24 mouse cellular contexts compared by ENCODE assay signal in the genomic region with DNA sequence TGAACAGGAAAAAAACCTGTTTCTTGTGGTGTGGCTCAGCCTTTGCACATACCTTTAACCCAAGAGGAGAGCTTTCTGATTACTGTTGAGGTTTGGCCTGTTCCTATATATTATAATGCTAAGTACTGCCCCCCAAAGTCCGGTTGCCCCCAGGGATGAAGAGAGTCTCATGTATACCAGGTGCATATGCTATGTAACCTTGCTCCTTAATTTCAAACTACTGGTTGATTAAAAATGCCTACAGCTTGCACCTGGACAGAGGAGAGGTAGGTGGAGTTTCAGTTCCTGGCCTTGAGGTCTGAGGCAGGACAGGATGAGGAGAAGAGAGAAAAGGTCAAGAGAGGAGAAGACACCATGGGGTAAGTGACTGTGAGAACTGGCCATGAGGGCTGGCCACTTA. TPM values are rescaled to one million over a fixed set of nuclear protein-coding genes. Genes with fewer than 3 reads are reported as not detected.
"Had no signal": no experiment of that assay in that cellular context is flagged by ENCODE, and none has a peak within 500 bp of the region (broad histone marks: within the 10 kb centered on the region; RNA-seq: fewer than 3 reads in every experiment).

A gene (plus strand): TSS at position 301 of the 400 bp plus-strand sequence.

- H3K9ac ChIP-seq: liver, embryonic 12.5 days; liver, embryonic 14.5 days; lung, embryonic 14.5 days; midbrain, embryonic 12.5 days; neural tube, embryonic 13.5 days; neural tube, embryonic 15.5 days had no signal

- H3K9me3 ChIP-seq: liver, embryonic 12.5 days; midbrain, embryonic 10.5 days; midbrain, embryonic 12.5 days; neural tube, embryonic 13.5 days; neural tube, embryonic 15.5 days had no signal

- ATAC-seq: liver, embryonic 12.5 days; midbrain, embryonic 16.5 days had no signal

- H3K27ac ChIP-seq: liver, embryonic 12.5 days; liver, embryonic 14.5 days; midbrain, embryonic 10.5 days; midbrain, embryonic 12.5 days; neural tube, embryonic 13.5 days; neural tube, embryonic 15.5 days had no signal

- H3K4me2 ChIP-seq: liver, embryonic 12.5 days; lung, embryonic 14.5 days; midbrain, embryonic 12.5 days; neural tube, embryonic 13.5 days; neural tube, embryonic 15.5 days had no signal

- H3K4me3 ChIP-seq: liver, embryonic 12.5 days; midbrain, embryonic 10.5 days; midbrain, embryonic 12.5 days; myocyte; neural tube, embryonic 13.5 days; neural tube, embryonic 15.5 days had no signal

- DNase-seq: lung, adult 18-20 months; lung, embryonic 14.5 days; lung, postnatal 4 days; midbrain, embryonic 14.5 days; retina, postnatal 1 day; right cerebral cortex, adult 18-20 months; right cerebral cortex, postnatal 25 days; right cerebral cortex, postnatal 4 days; spleen, adult 18-20 months; thymus, adult 18-20 months; thymus, postnatal 25 days had no signal

- H3K27me3 ChIP-seq: midbrain, embryonic 12.5 days; neural tube, embryonic 13.5 days; neural tube, embryonic 15.5 days had no signal

RNA-seq across cellular contexts. Expression of the gene that starts here (rescaled TPM):
- total RNA-seq: megakaryocyte, adult 5-6 weeks; megakaryocyte-erythroid progenitor cell, adult 5-6 weeks had no signal
- polyA plus RNA-seq: liver, embryonic 12.5 days; liver, embryonic 16.5 days; lung, embryonic 14.5 days; midbrain, embryonic 12.5 days; midbrain, embryonic 14.5 days; midbrain, embryonic 16.5 days; myocyte; small intestine, adult 2 months; stomach, embryonic 16.5 days had no signal
